16 mouse cellular contexts compared by ENCODE assay signal in the genomic region with DNA sequence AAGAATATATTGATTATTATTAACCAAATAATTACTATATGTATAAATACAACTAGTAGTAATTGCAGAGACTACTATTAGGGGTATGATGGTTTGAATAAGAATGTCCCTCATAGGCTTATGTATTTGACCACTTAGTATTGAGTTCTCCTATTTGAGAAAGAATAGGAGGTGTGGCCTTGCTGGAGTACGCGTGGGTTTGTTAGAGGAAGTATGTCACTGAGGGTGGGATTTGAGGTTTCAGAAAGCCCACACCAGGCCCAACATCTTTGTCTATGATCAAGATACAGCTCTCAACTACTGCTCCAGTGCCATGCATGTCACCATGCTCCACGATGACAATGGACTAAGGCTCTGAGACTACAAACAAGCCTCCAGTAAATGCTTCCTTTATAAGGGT. TPM values are rescaled to one million over a fixed set of nuclear protein-coding genes. Genes with fewer than 3 reads are reported as not detected.
DNase-seq lines count a peak whose midpoint lies in the region; ATAC-seq lines count a peak whose summit lies in the region.
"Had no signal": no experiment of that assay in that cellular context is flagged by ENCODE, and none has a peak within 500 bp of the region (broad histone marks: within the 10 kb centered on the region; RNA-seq: fewer than 3 reads in every experiment).

No protein-coding gene starts in this region.

- H3K27ac ChIP-seq in heart, embryonic 10.5 days, result no peak overlapping the region
- H3K27ac ChIP-seq in midbrain, embryonic 13.5 days, result no peak overlapping the region
- H3K27ac ChIP-seq in midbrain, embryonic 11.5 days (ENCODE audit: low read depth, low read length), result no peak overlapping the region
- no peak overlapping the region for H3K27ac ChIP-seq in kidney, embryonic 14.5 days (ENCODE audit: low read depth, low read length)

- H3K4me3 ChIP-seq in heart, embryonic 10.5 days, result no peak overlapping the region
- H3K4me3 ChIP-seq in midbrain, embryonic 13.5 days (replicated peaks), result no peak overlapping the region
- no peak overlapping the region for H3K4me3 ChIP-seq in midbrain, embryonic 11.5 days (ENCODE audit: low read depth, low read length)
- H3K4me3 ChIP-seq in kidney, embryonic 14.5 days (ENCODE audit: low read length), result no peak overlapping the region

- no peak for ATAC-seq in midbrain, embryonic 13.5 days
- ATAC-seq in midbrain, embryonic 11.5 days (ENCODE audit: low FRiP score), result no peak
- ATAC-seq in hematopoietic stem cell, adult 5-6 weeks (replicated peaks in 1 of 2; ENCODE audit: insufficient read depth in 1 of 2, low FRiP score in 2 of 2, low TSS enrichment in 1 of 2, low read depth in 1 of 2, poor library complexity in 2 of 2, severe bottlenecking in 2 of 2), result peak; percentile 13 to 35; a peak in 2 of 4 replicates
- no peak for ATAC-seq in kidney, embryonic 14.5 days (ENCODE audit: low FRiP score, low TSS enrichment)
- ATAC-seq: forebrain, postnatal 0 days had no signal

- H3K36me3 ChIP-seq in heart, embryonic 10.5 days, result peaks cover 56% of the 10 kb centered on the region
- H3K36me3 ChIP-seq in midbrain, embryonic 13.5 days, result peaks cover 45% of the 10 kb centered on the region
- peaks cover 10% of the 10 kb centered on the region for H3K36me3 ChIP-seq in midbrain, embryonic 11.5 days (ENCODE audit: control insufficient read depth, insufficient read depth, low read length)
- H3K36me3 ChIP-seq in kidney, embryonic 14.5 days (ENCODE audit: control insufficient read depth, insufficient read depth, low read length), result peaks cover 47% of the 10 kb centered on the region

- no peaks in the 10 kb centered on the region for H3K27me3 ChIP-seq in heart, embryonic 10.5 days (ENCODE audit: insufficient read depth, poor library complexity, severe bottlenecking)
- H3K27me3 ChIP-seq in midbrain, embryonic 13.5 days, result no peaks in the 10 kb centered on the region
- no peaks in the 10 kb centered on the region for H3K27me3 ChIP-seq in midbrain, embryonic 11.5 days (ENCODE audit: control insufficient read depth, insufficient read depth, low read length)
- no peaks in the 10 kb centered on the region for H3K27me3 ChIP-seq in kidney, embryonic 14.5 days (ENCODE audit: control insufficient read depth, insufficient read depth, low read length)
- H3K27me3 ChIP-seq: heart, embryonic 13.5 days had no signal

- H3K4me1 ChIP-seq in heart, embryonic 10.5 days, result peaks cover 7% of the 10 kb centered on the region
- peaks cover 20% of the 10 kb centered on the region for H3K4me1 ChIP-seq in midbrain, embryonic 13.5 days (replicated peaks)
- H3K4me1 ChIP-seq in midbrain, embryonic 11.5 days (ENCODE audit: control insufficient read depth, insufficient read depth, low read length), result peaks cover 6% of the 10 kb centered on the region
- no peaks in the 10 kb centered on the region; the same call in 1 of the 2 replicates for H3K4me1 ChIP-seq in kidney, embryonic 14.5 days (ENCODE audit: control insufficient read depth, insufficient read depth, low read length)

- DNase-seq in heart, embryonic 10.5 days (ENCODE audit: low spot score), result peak; percentile 43
- DNase-seq in heart, adult 8-10 months (ENCODE audit: low spot score), result no peak
- DNase-seq in midbrain, embryonic 11.5 days (ENCODE audit: low spot score, missing footprints), result no peak
- DNase-seq in naive thymus-derived CD4-positive, alpha-beta T cell, adult 2 months (ENCODE audit: low read depth), result peak; percentile 32
- no peak for DNase-seq in gastrocnemius, postnatal 25 days
- DNase-seq: cerebellum, postnatal 25 days; forebrain, postnatal 0 days; kidney, postnatal 10 days; lung, adult 2 months; right cerebral cortex, postnatal 25 days; thymus, adult 2 months had no signal

- 0 out of 2 replicates have a peak overlapping the region, but pooled peaks have one; percentile 9 for H3K4me2 ChIP-seq in midbrain, embryonic 13.5 days (replicated peaks)
- no peak overlapping the region for H3K4me2 ChIP-seq in midbrain, embryonic 11.5 days
- no peak overlapping the region for H3K4me2 ChIP-seq in kidney, embryonic 14.5 days (replicated peaks; ENCODE audit: low read depth, low read length)

- H3K9ac ChIP-seq in midbrain, embryonic 13.5 days (replicated peaks), result no peak overlapping the region
- H3K9ac ChIP-seq in midbrain, embryonic 11.5 days (ENCODE audit: low read length), result no peak overlapping the region
- no peak overlapping the region for H3K9ac ChIP-seq in kidney, embryonic 14.5 days (ENCODE audit: low read depth, low read length)

- no peaks in the 10 kb centered on the region for H3K9me3 ChIP-seq in heart, embryonic 10.5 days
- no peaks in the 10 kb centered on the region for H3K9me3 ChIP-seq in midbrain, embryonic 13.5 days
- H3K9me3 ChIP-seq in midbrain, embryonic 11.5 days (ENCODE audit: control insufficient read depth, low read length), result no peaks in the 10 kb centered on the region
- no peaks in the 10 kb centered on the region for H3K9me3 ChIP-seq in kidney, embryonic 14.5 days (ENCODE audit: control insufficient read depth, low read length)
- H3K9me3 ChIP-seq: heart, embryonic 13.5 days; limb, embryonic 10.5 days had no signal

- 92% methylated on average over 3 of the region's 3 CpGs for WGBS in heart, embryonic 10.5 days
- 96% methylated on average over 3 of the region's 3 CpGs for WGBS in midbrain, embryonic 13.5 days
- 96% methylated on average over 3 of the region's 3 CpGs for WGBS in midbrain, embryonic 11.5 days
- WGBS in kidney, embryonic 14.5 days, result 92% methylated on average over 3 of the region's 3 CpGs

RNA-seq across cellular contexts. Expression of gene Heatr3, which starts 1.6 kb away (rescaled TPM):
- 40.0 and 46.3 TPM in 2 replicates for polyA plus RNA-seq in heart, embryonic 10.5 days (2016; fragmentation: Nextera tagmentation; extraction: Ambion mirVana)
- total RNA-seq in heart, adult 8-10 months (2022), result 10 to 100 TPM; 21.5 to 23.3 (median 21.7) TPM
- polyA plus RNA-seq in midbrain, embryonic 13.5 days (2015; fragmentation: Nextera tagmentation; extraction: Ambion mirVana), result 36.8 and 37.3 TPM in 2 replicates
- 45.6 and 46.0 TPM in 2 replicates for polyA plus RNA-seq in midbrain, embryonic 11.5 days (2014; fragmentation: Nextera tagmentation; extraction: Ambion mirVana)
- total RNA-seq in hematopoietic stem cell, adult 5-6 weeks (2017), result 39.8 and 56.4 TPM in 2 replicates
- polyA plus RNA-seq in kidney, embryonic 14.5 days (2014; fragmentation: Nextera tagmentation; extraction: Ambion mirVana), result 41.4 and 64.9 TPM in 2 replicates
- 10 to 100 TPM; 22.5 to 25.7 TPM for total RNA-seq in gastrocnemius, postnatal 25 days (2021)

RNA-seq across cellular contexts. Expression of gene Cnep1r1, which starts 20.7 kb away (rescaled TPM):
- 39.8 and 49.9 TPM in 2 replicates for polyA plus RNA-seq in heart, embryonic 10.5 days (2016; fragmentation: Nextera tagmentation; extraction: Ambion mirVana)
- total RNA-seq in heart, adult 8-10 months (2022), result 10 to 100 TPM; 32.7 to 40.3 (median 36.8) TPM
- polyA plus RNA-seq in midbrain, embryonic 13.5 days (2015; fragmentation: Nextera tagmentation; extraction: Ambion mirVana), result 46.5 and 47.5 TPM in 2 replicates
- 34.5 and 35.6 TPM in 2 replicates for polyA plus RNA-seq in midbrain, embryonic 11.5 days (2014; fragmentation: Nextera tagmentation; extraction: Ambion mirVana)
- total RNA-seq in hematopoietic stem cell, adult 5-6 weeks (2017), result 14.6 and 16.6 TPM in 2 replicates
- 35.6 and 94.4 TPM in 2 replicates for polyA plus RNA-seq in kidney, embryonic 14.5 days (2014; fragmentation: Nextera tagmentation; extraction: Ambion mirVana)
- total RNA-seq in gastrocnemius, postnatal 25 days (2021), result 10 to 100 TPM; 29.0 to 30.0 TPM

RNA-seq across cellular contexts. Expression of gene Tent4b, which starts 59.8 kb away (rescaled TPM):
- polyA plus RNA-seq in heart, embryonic 10.5 days (2016; fragmentation: Nextera tagmentation; extraction: Ambion mirVana), result 7.0 and 11.3 TPM in 2 replicates
- total RNA-seq in heart, adult 8-10 months (2022), result 10 to 100 TPM; 17.2 to 20.5 (median 18.7) TPM
- 9.1 and 9.7 TPM in 2 replicates for polyA plus RNA-seq in midbrain, embryonic 13.5 days (2015; fragmentation: Nextera tagmentation; extraction: Ambion mirVana)
- polyA plus RNA-seq in midbrain, embryonic 11.5 days (2014; fragmentation: Nextera tagmentation; extraction: Ambion mirVana), result 12.5 and 15.0 TPM in 2 replicates
- 50.2 and 54.3 TPM in 2 replicates for total RNA-seq in hematopoietic stem cell, adult 5-6 weeks (2017)
- 12.5 and 14.0 TPM in 2 replicates for polyA plus RNA-seq in kidney, embryonic 14.5 days (2014; fragmentation: Nextera tagmentation; extraction: Ambion mirVana)
- total RNA-seq in gastrocnemius, postnatal 25 days (2021), result 10 to 100 TPM; 10.6 to 12.2 TPM

Comparison
In these comparisons a context has a peak if more than half of its experiments do, and no peak if none do; other contexts are left out.
1. DNase-seq: peak in heart, embryonic 10.5 days (single experiment) and naive thymus-derived CD4-positive, alpha-beta T cell, adult 2 months (single experiment); none in heart, adult 8-10 months (single experiment), midbrain, embryonic 11.5 days (single experiment) and gastrocnemius, postnatal 25 days (single experiment).
2. ATAC-seq: peak in hematopoietic stem cell, adult 5-6 weeks (2 of 2); none in midbrain, embryonic 13.5 days (single experiment), midbrain, embryonic 11.5 days (single experiment) and kidney, embryonic 14.5 days (single experiment).